Mouse (Mus musculus) embryonic facial prominence, embryonic 13.5 days (tissue): ENCODE measurements around the gene Acss2. TPM values are rescaled to one million over a fixed set of nuclear protein-coding genes. Genes with fewer than 3 reads are reported as not detected.
"Not testable (repeated sequence)": the region's sequence is repeated elsewhere in the genome, so short reads cannot be mapped to it uniquely, and the experiment has no call there.

Source experiments
- ATAC-seq: fragments of 200-750 bp; cut with Nextera tagmentation; 2 replicates; pipeline ENCODE4 v1.8.0; 2017; ENCODE audit warnings: low read depth; ENCODE audit not compliant: insufficient number of reproducible peaks, insufficient read depth, low FRiP score, low TSS enrichment
- H3K27ac ChIP-seq: fragments of 300-500 bp; sonication (generic); 2 replicates; pipeline ENCODE4 v1.5.1; 2015; ENCODE audit warnings: moderate library complexity, mild to moderate bottlenecking, inconsistent platforms
- H3K27me3 ChIP-seq: fragments of 300-500 bp; sonication (generic); 2 replicates; pipeline ENCODE4 v1.6.1; 2015; ENCODE audit warnings: mild to moderate bottlenecking, inconsistent platforms
- H3K36me3 ChIP-seq: fragments of 300-500 bp; sonication (generic); 2 replicates; pipeline ENCODE4 v1.6.1; 2015; ENCODE audit warnings: mild to moderate bottlenecking, inconsistent platforms
- H3K4me1 ChIP-seq: fragments of 300-500 bp; sonication (generic); 2 replicates; pipeline ENCODE4 v1.6.1; 2015; ENCODE audit warnings: inconsistent platforms
- H3K4me2 ChIP-seq: fragments of 300-500 bp; sonication (generic); 2 replicates; pipeline ENCODE4 v1.6.1; 2015; ENCODE audit warnings: moderate library complexity, mild to moderate bottlenecking, inconsistent platforms
- H3K4me3 ChIP-seq: fragments of 300-500 bp; sonication (generic); 2 replicates; pipeline ENCODE4 v1.5.1; 2015; ENCODE audit warnings: mild to moderate bottlenecking, inconsistent platforms
- H3K9ac ChIP-seq: fragments of 300-500 bp; sonication (generic); 2 replicates; pipeline ENCODE4 v1.6.1; 2015; ENCODE audit warnings: mild to moderate bottlenecking, inconsistent platforms
- H3K9me3 ChIP-seq: fragments of 300-500 bp; sonication (generic); 2 replicates; pipeline ENCODE4 v1.6.1; 2016; ENCODE audit warnings: inconsistent platforms
- WGBS: fragments of 180-500 bp; shearing (Covaris S2); methylation state at CpG from one replicate; pipeline ENCODE4 v1.1.7; 2015; ENCODE audit warnings: mixed read lengths; 5-methylcytosine and 5-hydroxymethylcytosine counted together
- polyA plus RNA-seq: library from polyadenylated mRNA; unstranded; fragments of >200 nt; fragmentation: Nextera tagmentation; extraction: Ambion mirVana; gene quantifications from 2 replicates; pipeline ENCODE4 v1.2.1, GENCODE M21; 2015

Acss2 gene
- polyA plus RNA-seq, 1 experiment from 2014 or later: 12.2 TPM

GRCm38 (mm10) chr2:155513543-155513942 is 4.2 kb upstream of the Acss2 start:
- WGBS: 63% methylated on average over 5 of the region's 5 CpGs
- Histone ChIP-seq H3K4me2 (peak overlapping the region; percentile 81), H3K4me3 (peak overlapping the region; percentile 54; the same call in 1 of the 2 replicates), H3K27ac (no peak overlapping the region), H3K27me3 (peaks cover 25% of the 10 kb centered on the region), H3K36me3 (no peaks in the 10 kb centered on the region), H3K9me3 (no peaks in the 10 kb centered on the region), H3K4me1 (peaks cover 15% of the 10 kb centered on the region), H3K9ac (no peak overlapping the region)
- ATAC-seq: no peak

GRCm38 (mm10) chr2:155514666-155515065 is 3.1 kb upstream of the Acss2 start:
- Histone ChIP-seq H3K4me2 (peak overlapping the region; percentile 81), H3K27ac (no peak overlapping the region), H3K4me3 (peak overlapping the region; percentile 54), H3K4me1 (peaks cover 20% of the 10 kb centered on the region), H3K27me3 (peaks cover 25% of the 10 kb centered on the region), H3K9me3 (no peaks in the 10 kb centered on the region), H3K9ac (peak overlapping the region; percentile 70), H3K36me3 (no peaks in the 10 kb centered on the region)
- no peak for ATAC-seq
- WGBS: 2% methylated on average over 23 of the region's 23 CpGs

- Histone ChIP-seq H3K27ac (no peak overlapping the region), H3K4me2 (no peak overlapping the region), H3K4me3 (no peak overlapping the region), H3K9me3 (no peaks in the 10 kb centered on the region), H3K9ac (no peak overlapping the region), H3K27me3 (peaks cover 25% of the 10 kb centered on the region), H3K36me3 (no peaks in the 10 kb centered on the region), H3K4me1 (peaks cover 20% of the 10 kb centered on the region)
- WGBS: 4% methylated on average over 1 of the region's 1 CpGs
- no peak for ATAC-seq
Observed at GRCm38 (mm10) chr2:155515941-155516340, 1.8 kb upstream of the Acss2 start.

- H3K9ac ChIP-seq: peak overlapping the region; percentile 77
- peaks cover 18% of the 10 kb centered on the region for H3K4me1 ChIP-seq
- peak overlapping the region; percentile 84 for H3K4me2 ChIP-seq
- no peaks in the 10 kb centered on the region for H3K36me3 ChIP-seq
- peak overlapping the region; percentile 48; the same call in 1 of the 2 replicates for H3K27ac ChIP-seq
- no peaks in the 10 kb centered on the region for H3K9me3 ChIP-seq
- peaks cover 19% of the 10 kb centered on the region for H3K27me3 ChIP-seq
- ATAC-seq: no peak
- peak overlapping the region; percentile 70 for H3K4me3 ChIP-seq
- 22% methylated on average over 18 of the region's 18 CpGs for WGBS
Observed at GRCm38 (mm10) chr2:155518531-155519270, 953 bp downstream of the Acss2 start.

GRCm38 (mm10) chr2:155523706-155524105 is 6.0 kb downstream of the Acss2 start:
- Histone ChIP-seq H3K4me1 (peaks cover 3% of the 10 kb centered on the region), H3K4me3 (no peak overlapping the region), H3K27ac (no peak overlapping the region), H3K36me3 (no peaks in the 10 kb centered on the region), H3K4me2 (no peak overlapping the region), H3K27me3 (no peaks in the 10 kb centered on the region), H3K9ac (no peak overlapping the region), H3K9me3 (no peaks in the 10 kb centered on the region)
- WGBS: 57% methylated on average over 5 of the region's 5 CpGs
- ATAC-seq: no peak

GRCm38 (mm10) chr2:155524378-155524777 is 6.6 kb downstream of the Acss2 start:
- Histone ChIP-seq H3K9ac (no peak overlapping the region), H3K4me3 (no peak overlapping the region), H3K4me2 (no peak overlapping the region), H3K27ac (no peak overlapping the region), H3K9me3 (no peaks in the 10 kb centered on the region), H3K36me3 (no peaks in the 10 kb centered on the region), H3K4me1 (no peaks in the 10 kb centered on the region), H3K27me3 (no peaks in the 10 kb centered on the region)
- 63% methylated on average over 1 of the region's 1 CpGs for WGBS
- ATAC-seq: no peak

- H3K4me1 ChIP-seq: no peaks in the 10 kb centered on the region
- H3K36me3 ChIP-seq: no peaks in the 10 kb centered on the region
- no peak overlapping the region for H3K4me3 ChIP-seq
- no peaks in the 10 kb centered on the region for H3K9me3 ChIP-seq
- 76% methylated on average over 5 of the region's 5 CpGs for WGBS
- H3K27ac ChIP-seq: no peak overlapping the region
- H3K9ac ChIP-seq: no peak overlapping the region
- H3K27me3 ChIP-seq: no peaks in the 10 kb centered on the region
- no peak overlapping the region for H3K4me2 ChIP-seq
- ATAC-seq: no peak
Observed at GRCm38 (mm10) chr2:155527367-155527766, 9.6 kb downstream of the Acss2 start.

- H3K36me3 ChIP-seq: no peaks in the 10 kb centered on the region
- H3K27ac ChIP-seq: no peak overlapping the region
- no peak for ATAC-seq
- H3K4me3 ChIP-seq: no peak overlapping the region
- H3K9ac ChIP-seq: no peak overlapping the region
- H3K4me2 ChIP-seq: no peak overlapping the region
- H3K4me1 ChIP-seq: no peaks in the 10 kb centered on the region
- no peaks in the 10 kb centered on the region for H3K9me3 ChIP-seq
- H3K27me3 ChIP-seq: no peaks in the 10 kb centered on the region
Observed at GRCm38 (mm10) chr2:155536292-155536691, 18.5 kb downstream of the Acss2 start.

GRCm38 (mm10) chr2:155537761-155538462 is 20.2 kb downstream of the Acss2 start:
- Histone ChIP-seq H3K4me1 (no peaks in the 10 kb centered on the region), H3K4me3 (no peak overlapping the region), H3K4me2 (no peak overlapping the region), H3K9ac (no peak overlapping the region), H3K27ac (no peak overlapping the region), H3K9me3 (no peaks in the 10 kb centered on the region), H3K27me3 (no peaks in the 10 kb centered on the region), H3K36me3 (no peaks in the 10 kb centered on the region)
- ATAC-seq: no peak
- WGBS: 84% methylated on average over 5 of the region's 5 CpGs

- H3K27ac ChIP-seq, H3K4me3 ChIP-seq, ATAC-seq, H3K9me3 ChIP-seq, H3K36me3 ChIP-seq, H3K4me2 ChIP-seq, H3K9ac ChIP-seq, H3K27me3 ChIP-seq, H3K4me1 ChIP-seq: not testable (repeated sequence)
- 84% methylated on average over 19 of the region's 19 CpGs for WGBS
Observed at GRCm38 (mm10) chr2:155538463-155539057, 20.8 kb downstream of the Acss2 start.

- no peak overlapping the region for H3K4me2 ChIP-seq
- H3K27me3 ChIP-seq: no peaks in the 10 kb centered on the region
- H3K9ac ChIP-seq: no peak overlapping the region
- no peaks in the 10 kb centered on the region for H3K36me3 ChIP-seq
- no peak overlapping the region for H3K4me3 ChIP-seq
- ATAC-seq: no peak
- H3K9me3 ChIP-seq: no peaks in the 10 kb centered on the region
- H3K27ac ChIP-seq: no peak overlapping the region
- H3K4me1 ChIP-seq: no peaks in the 10 kb centered on the region
Observed at GRCm38 (mm10) chr2:155539696-155540095, 21.9 kb downstream of the Acss2 start.
